Mouse (Mus musculus): ENCODE results near the gene Chrnb4.

DNA sequence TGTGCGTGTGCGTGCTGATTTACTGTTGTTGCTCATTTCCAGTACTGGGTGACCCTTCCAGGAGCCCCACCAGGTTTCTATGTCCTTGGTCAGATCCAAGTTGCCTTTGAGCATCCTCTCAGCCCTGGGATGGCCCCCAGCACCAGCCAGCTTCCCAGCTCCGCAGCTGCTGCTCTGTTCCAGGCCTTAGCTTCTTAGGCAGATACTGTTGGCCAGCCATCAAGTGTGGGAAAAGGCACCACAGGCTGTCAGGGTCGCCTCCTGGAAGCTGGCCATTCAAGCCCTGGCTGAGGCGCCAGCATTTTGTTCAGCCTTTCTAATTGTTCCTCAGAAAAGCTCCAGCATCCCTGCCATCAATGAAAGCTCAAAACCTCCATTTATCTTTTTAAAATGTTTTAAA is 8.6 kb downstream of the Chrnb4 start:
- TF ChIP-seq POLR2A (IDR thresholded peaks at IDR 0.05; ENCODE audit: control insufficient read depth, extremely low read depth, insufficient read depth, low read length, poor library complexity) (no peak), CTCF (IDR thresholded peaks at IDR 0.05; ENCODE audit: borderline replicate concordance, control insufficient read depth, extremely low read depth, insufficient read depth, low read length, poor library complexity) (no peak)

Data from thymus, adult 2 months (tissue).